Mouse (Mus musculus): ENCODE measurements around the gene Scn11a. TPM values are rescaled to one million over a fixed set of nuclear protein-coding genes. Genes with fewer than 3 reads are reported as not detected.

The Scn11a gene
- polyA plus RNA-seq, 1 experiment from 2014 or later: 0.21 TPM

GRCm38 (mm10) chr9:119803845-119804500 lies 21.3 kb downstream of the Scn11a start:
- no peaks in the 10 kb centered on the region for H3K9me3 ChIP-seq (ENCODE audit: control insufficient read depth, low read length)
- no peak for ATAC-seq (ENCODE audit: low FRiP score)
- H3K27me3 ChIP-seq (ENCODE audit: control insufficient read depth, insufficient read depth, low read length): no peaks in the 10 kb centered on the region
- peaks cover 16% of the 10 kb centered on the region for H3K4me1 ChIP-seq (replicated peaks; ENCODE audit: control insufficient read depth, insufficient read depth, low read length)
- WGBS: 47% methylated on average over 15 of the region's 15 CpGs
- no peak overlapping the region for H3K4me3 ChIP-seq (replicated peaks; ENCODE audit: low read length)
- no peak overlapping the region for H3K4me2 ChIP-seq (replicated peaks)
- no peak for DNase-seq (ENCODE audit: low spot score)
- H3K9ac ChIP-seq: no peak overlapping the region
- no peak overlapping the region for H3K27ac ChIP-seq
- no peaks in the 10 kb centered on the region for H3K36me3 ChIP-seq (replicated peaks; ENCODE audit: control insufficient read depth, insufficient read depth)

DNA sequence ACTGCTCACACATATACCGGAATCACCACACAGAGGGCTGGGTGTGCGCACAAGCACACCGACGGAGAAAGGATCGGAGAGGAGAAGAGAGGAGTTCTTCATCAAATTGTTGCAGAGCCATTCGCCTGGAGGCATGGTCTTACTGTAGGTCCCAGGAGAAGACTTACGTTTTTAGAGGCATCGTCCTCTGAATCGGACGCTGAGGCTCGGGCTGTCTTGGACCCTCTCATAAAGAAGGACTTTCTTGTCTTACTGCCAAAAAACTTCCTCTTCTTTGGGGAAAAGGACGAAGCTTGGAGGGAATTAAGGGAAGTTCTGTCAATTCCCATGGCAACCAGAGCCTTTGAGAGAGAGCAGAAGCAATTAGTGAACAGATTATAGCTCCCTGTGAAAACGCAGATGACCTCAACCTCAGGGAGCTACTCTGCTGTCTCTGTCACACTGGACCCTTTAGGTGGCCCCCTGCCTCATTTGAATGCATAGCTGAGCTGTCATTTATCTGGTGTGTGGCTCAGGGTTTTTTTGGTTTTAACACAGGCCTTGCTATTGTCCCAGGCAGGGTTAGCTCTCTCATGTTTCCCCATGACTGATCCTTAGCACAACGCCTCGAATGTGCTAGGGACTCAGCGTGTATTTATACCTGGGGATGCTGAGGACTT lies 22.0 kb downstream of the Scn11a start:
- ATAC-seq (ENCODE audit: low FRiP score): peak; percentile 60; the same call in 1 of the 2 replicates
- peak; percentile 37 for DNase-seq (ENCODE audit: low spot score)
- no peaks in the 10 kb centered on the region for H3K27me3 ChIP-seq (ENCODE audit: control insufficient read depth, insufficient read depth, low read length)
- peaks cover 16% of the 10 kb centered on the region for H3K4me1 ChIP-seq (replicated peaks; ENCODE audit: control insufficient read depth, insufficient read depth, low read length)
- H3K36me3 ChIP-seq (replicated peaks; ENCODE audit: control insufficient read depth, insufficient read depth): no peaks in the 10 kb centered on the region
- WGBS: 32% methylated on average over 16 of the region's 16 CpGs
- H3K4me2 ChIP-seq (replicated peaks): no peak overlapping the region
- H3K4me3 ChIP-seq (replicated peaks; ENCODE audit: low read length): no peak overlapping the region
- H3K27ac ChIP-seq: no peak overlapping the region
- H3K9ac ChIP-seq: no peak overlapping the region
- no peaks in the 10 kb centered on the region for H3K9me3 ChIP-seq (ENCODE audit: control insufficient read depth, low read length)

- no peaks in the 10 kb centered on the region for H3K9me3 ChIP-seq (ENCODE audit: control insufficient read depth, low read length)
- H3K4me1 ChIP-seq (replicated peaks; ENCODE audit: control insufficient read depth, insufficient read depth, low read length): peaks cover 16% of the 10 kb centered on the region
- H3K36me3 ChIP-seq (replicated peaks; ENCODE audit: control insufficient read depth, insufficient read depth): no peaks in the 10 kb centered on the region
- 73% methylated on average over 6 of the region's 6 CpGs for WGBS
- DNase-seq (ENCODE audit: low spot score) (no peak), ATAC-seq (ENCODE audit: low FRiP score) (no peak)
- no peaks in the 10 kb centered on the region for H3K27me3 ChIP-seq (ENCODE audit: control insufficient read depth, insufficient read depth, low read length)
- no peak overlapping the region for H3K4me2 ChIP-seq (replicated peaks)
- no peak overlapping the region for H3K9ac ChIP-seq
- no peak overlapping the region for H3K27ac ChIP-seq
- no peak overlapping the region for H3K4me3 ChIP-seq (replicated peaks; ENCODE audit: low read length)
Observed at GRCm38 (mm10) chr9:119801460-119801859, 23.8 kb downstream of the Scn11a start.

GRCm38 (mm10) chr9:119796791-119797190 lies 28.5 kb downstream of the Scn11a start:
- H3K4me2 ChIP-seq (replicated peaks): no peak overlapping the region
- H3K9ac ChIP-seq: no peak overlapping the region
- no peak for ATAC-seq (ENCODE audit: low FRiP score)
- H3K36me3 ChIP-seq (replicated peaks; ENCODE audit: control insufficient read depth, insufficient read depth): no peaks in the 10 kb centered on the region
- no peaks in the 10 kb centered on the region for H3K9me3 ChIP-seq (ENCODE audit: control insufficient read depth, low read length)
- 59% methylated on average over 4 of the region's 4 CpGs for WGBS
- DNase-seq (ENCODE audit: low spot score): peak; percentile 27
- no peaks in the 10 kb centered on the region for H3K27me3 ChIP-seq (ENCODE audit: control insufficient read depth, insufficient read depth, low read length)
- H3K27ac ChIP-seq: no peak overlapping the region
- H3K4me3 ChIP-seq (replicated peaks; ENCODE audit: low read length): no peak overlapping the region
- H3K4me1 ChIP-seq (replicated peaks; ENCODE audit: control insufficient read depth, insufficient read depth, low read length): no peaks in the 10 kb centered on the region

DNA sequence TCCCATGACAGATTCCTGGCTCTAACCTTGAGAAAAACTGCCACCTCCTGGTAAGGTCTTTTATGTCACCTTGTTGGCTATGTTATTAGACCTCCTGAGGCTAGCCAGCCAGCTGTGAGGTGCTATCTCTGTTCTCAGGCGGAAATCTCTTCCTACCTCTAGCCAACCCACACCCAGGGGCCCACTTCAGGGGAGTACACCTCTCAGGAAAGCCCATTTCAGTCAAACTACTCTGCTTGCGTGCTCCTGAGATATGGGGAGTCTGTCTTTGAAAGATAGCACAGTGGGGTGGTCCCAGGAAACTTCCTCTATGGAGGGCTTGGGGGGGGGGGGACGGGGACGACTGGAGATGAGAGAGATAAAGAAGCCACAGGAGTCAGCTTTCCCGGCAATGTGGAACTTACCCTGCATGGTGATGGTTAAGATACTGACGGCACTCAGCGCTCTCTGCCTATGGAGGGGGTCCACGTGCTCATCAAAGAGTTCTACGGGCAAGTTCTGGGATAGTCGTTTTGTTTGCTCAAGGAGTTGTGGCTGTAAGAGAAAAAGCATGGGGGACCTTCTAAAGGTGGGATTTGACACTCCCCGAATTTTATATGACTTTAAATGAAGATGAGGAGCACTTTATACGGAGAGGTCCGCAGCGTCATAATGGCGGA lies 29.9 kb downstream of the Scn11a start:
- H3K4me1 ChIP-seq (replicated peaks; ENCODE audit: control insufficient read depth, insufficient read depth, low read length): no peaks in the 10 kb centered on the region
- no peak overlapping the region for H3K4me2 ChIP-seq (replicated peaks)
- H3K27ac ChIP-seq: no peak overlapping the region
- H3K36me3 ChIP-seq (replicated peaks; ENCODE audit: control insufficient read depth, insufficient read depth): no peaks in the 10 kb centered on the region
- H3K4me3 ChIP-seq (replicated peaks; ENCODE audit: low read length): no peak overlapping the region
- ATAC-seq (ENCODE audit: low FRiP score) (no peak), DNase-seq (ENCODE audit: low spot score) (no peak)
- H3K9ac ChIP-seq: no peak overlapping the region
- no peaks in the 10 kb centered on the region for H3K9me3 ChIP-seq (ENCODE audit: control insufficient read depth, low read length)
- H3K27me3 ChIP-seq (ENCODE audit: control insufficient read depth, insufficient read depth, low read length): no peaks in the 10 kb centered on the region
- 86% methylated on average over 15 of the region's 15 CpGs for WGBS

GRCm38 (mm10) chr9:119794470-119794869 lies 30.8 kb downstream of the Scn11a start:
- H3K9ac ChIP-seq: no peak overlapping the region
- DNase-seq (ENCODE audit: low spot score) (no peak), ATAC-seq (ENCODE audit: low FRiP score) (no peak)
- H3K36me3 ChIP-seq (replicated peaks; ENCODE audit: control insufficient read depth, insufficient read depth): no peaks in the 10 kb centered on the region
- H3K27ac ChIP-seq: no peak overlapping the region
- WGBS: 73% methylated on average over 4 of the region's 4 CpGs
- H3K27me3 ChIP-seq (ENCODE audit: control insufficient read depth, insufficient read depth, low read length): no peaks in the 10 kb centered on the region
- no peak overlapping the region for H3K4me3 ChIP-seq (replicated peaks; ENCODE audit: low read length)
- no peaks in the 10 kb centered on the region for H3K4me1 ChIP-seq (replicated peaks; ENCODE audit: control insufficient read depth, insufficient read depth, low read length)
- no peak overlapping the region for H3K4me2 ChIP-seq (replicated peaks)
- no peaks in the 10 kb centered on the region for H3K9me3 ChIP-seq (ENCODE audit: control insufficient read depth, low read length)

- DNase-seq (ENCODE audit: low spot score): peak; percentile 41
- Histone ChIP-seq H3K9ac (no peak overlapping the region), H3K9me3 (ENCODE audit: control insufficient read depth, low read length) (no peaks in the 10 kb centered on the region), H3K36me3 (replicated peaks; ENCODE audit: control insufficient read depth, insufficient read depth) (no peaks in the 10 kb centered on the region), H3K4me1 (replicated peaks; ENCODE audit: control insufficient read depth, insufficient read depth, low read length) (no peaks in the 10 kb centered on the region), H3K4me2 (replicated peaks) (no peak overlapping the region), H3K4me3 (replicated peaks; ENCODE audit: low read length) (no peak overlapping the region), H3K27me3 (ENCODE audit: control insufficient read depth, insufficient read depth, low read length) (no peaks in the 10 kb centered on the region), H3K27ac (no peak overlapping the region)
- WGBS: 52% methylated on average over 9 of the region's 9 CpGs
- no peak for ATAC-seq (ENCODE audit: low FRiP score)
Observed at GRCm38 (mm10) chr9:119792505-119792904, 32.8 kb downstream of the Scn11a start.

GRCm38 (mm10) chr9:119780901-119781300 lies 44.4 kb downstream of the Scn11a start:
- no peak overlapping the region for H3K4me3 ChIP-seq (replicated peaks; ENCODE audit: low read length)
- H3K4me1 ChIP-seq (replicated peaks; ENCODE audit: control insufficient read depth, insufficient read depth, low read length): no peaks in the 10 kb centered on the region
- H3K27ac ChIP-seq: no peak overlapping the region
- no peaks in the 10 kb centered on the region for H3K9me3 ChIP-seq (ENCODE audit: control insufficient read depth, low read length)
- no peaks in the 10 kb centered on the region for H3K27me3 ChIP-seq (ENCODE audit: control insufficient read depth, insufficient read depth, low read length)
- no peaks in the 10 kb centered on the region for H3K36me3 ChIP-seq (replicated peaks; ENCODE audit: control insufficient read depth, insufficient read depth)
- ATAC-seq (ENCODE audit: low FRiP score) (0 out of 2 replicates have a peak, but pooled peaks have one; percentile 27), DNase-seq (ENCODE audit: low spot score) (no peak)
- 63% methylated on average over 3 of the region's 3 CpGs for WGBS
- H3K9ac ChIP-seq: no peak overlapping the region
- H3K4me2 ChIP-seq (replicated peaks): no peak overlapping the region

DNA sequence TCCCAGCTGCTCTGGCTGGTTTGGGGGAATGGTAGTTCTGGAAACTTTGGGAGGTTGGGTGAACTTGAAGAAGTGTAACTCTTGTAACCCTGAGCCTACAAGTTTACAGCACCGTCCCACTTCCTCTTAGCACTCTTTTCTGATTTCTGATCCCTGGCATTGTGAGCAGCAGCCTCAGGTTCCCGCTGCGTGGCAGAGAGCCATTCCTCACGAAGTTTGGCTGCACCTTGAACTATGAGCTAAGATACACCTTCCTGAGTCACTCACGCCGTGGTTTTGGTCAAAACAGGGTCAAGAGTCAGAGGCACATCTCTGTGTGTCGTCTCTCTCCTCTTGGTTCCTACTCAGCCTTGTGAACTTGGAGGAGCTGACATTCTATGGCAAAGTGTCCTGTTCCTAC lies 48.6 kb downstream of the Scn11a start:
- H3K4me1 ChIP-seq (replicated peaks; ENCODE audit: control insufficient read depth, insufficient read depth, low read length): no peaks in the 10 kb centered on the region
- no peak overlapping the region for H3K4me3 ChIP-seq (replicated peaks; ENCODE audit: low read length)
- no peak overlapping the region for H3K27ac ChIP-seq
- no peak overlapping the region for H3K9ac ChIP-seq
- 88% methylated on average over 7 of the region's 7 CpGs for WGBS
- no peak overlapping the region for H3K4me2 ChIP-seq (replicated peaks)
- no peaks in the 10 kb centered on the region for H3K27me3 ChIP-seq (ENCODE audit: control insufficient read depth, insufficient read depth, low read length)
- DNase-seq (ENCODE audit: low spot score) (no peak), ATAC-seq (ENCODE audit: low FRiP score) (no peak)
- no peaks in the 10 kb centered on the region for H3K36me3 ChIP-seq (replicated peaks; ENCODE audit: control insufficient read depth, insufficient read depth)
- H3K9me3 ChIP-seq (ENCODE audit: control insufficient read depth, low read length): no peaks in the 10 kb centered on the region
